Mouse (Mus musculus): ENCODE measurements around the gene Kdm4a.

Kdm4a gene

DNA sequence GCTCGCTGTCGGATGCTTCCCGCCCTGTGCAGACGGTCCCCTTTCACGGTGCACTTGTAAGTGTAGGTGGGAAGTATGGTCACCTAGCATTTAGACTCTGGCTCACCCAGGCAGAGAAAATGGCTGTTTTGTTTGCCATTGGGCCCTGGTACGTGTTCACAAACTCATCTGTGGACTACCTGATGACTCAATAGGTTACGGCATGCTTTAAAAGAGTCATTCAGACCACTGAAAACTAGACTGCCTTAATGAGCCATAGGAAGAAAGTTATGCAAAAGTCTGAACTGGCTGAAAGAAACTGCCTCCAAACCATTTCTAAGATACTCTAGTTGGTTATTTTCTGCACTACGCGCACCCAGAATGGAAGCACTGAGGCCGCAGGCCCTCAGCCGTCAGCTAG is 63.7 kb downstream of the Kdm4a start:
- no peak for DNase-seq (ENCODE audit: extremely low spot score)

DNA sequence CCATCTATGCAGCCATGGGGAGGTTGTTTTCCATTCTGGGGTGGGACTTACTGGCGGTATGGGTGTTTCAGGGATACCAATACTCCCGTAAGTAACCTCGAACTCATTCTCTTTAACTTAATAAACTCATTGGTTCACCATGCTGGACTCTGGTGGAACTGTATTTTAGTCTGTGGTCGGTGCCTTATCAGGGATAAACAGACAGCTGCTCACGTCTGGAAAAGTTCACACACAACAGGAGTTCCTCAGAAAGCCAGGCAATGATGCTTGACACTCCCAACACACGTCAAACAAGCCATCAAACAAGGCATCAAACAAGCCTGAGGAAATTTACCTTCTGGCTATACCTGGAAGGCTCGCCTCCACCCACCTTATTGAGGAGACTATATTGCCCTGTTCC is 64.7 kb downstream of the Kdm4a start:
- DNase-seq (ENCODE audit: extremely low spot score): no peak

DNA sequence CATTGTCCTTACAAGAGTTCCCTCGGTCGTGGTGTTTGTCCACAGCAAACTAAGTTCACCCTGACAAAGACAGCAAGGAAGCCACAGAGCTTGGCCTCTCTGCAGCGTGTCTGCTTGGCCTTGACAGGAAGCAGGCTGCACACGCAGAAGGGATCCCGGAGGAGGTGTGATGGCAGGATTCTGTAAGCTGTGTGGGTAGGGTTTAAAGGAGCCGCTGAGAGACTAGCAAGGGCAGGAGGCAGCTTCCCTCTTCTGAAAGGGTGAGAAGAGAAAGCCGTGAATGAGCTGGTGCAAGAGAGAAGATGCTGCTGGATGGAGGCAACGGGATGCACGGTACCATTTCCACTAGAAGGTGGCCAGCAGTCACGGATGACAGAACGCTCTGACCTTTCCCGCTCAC is 67.2 kb downstream of the Kdm4a start:
- no peak for DNase-seq (ENCODE audit: extremely low spot score)

DNA sequence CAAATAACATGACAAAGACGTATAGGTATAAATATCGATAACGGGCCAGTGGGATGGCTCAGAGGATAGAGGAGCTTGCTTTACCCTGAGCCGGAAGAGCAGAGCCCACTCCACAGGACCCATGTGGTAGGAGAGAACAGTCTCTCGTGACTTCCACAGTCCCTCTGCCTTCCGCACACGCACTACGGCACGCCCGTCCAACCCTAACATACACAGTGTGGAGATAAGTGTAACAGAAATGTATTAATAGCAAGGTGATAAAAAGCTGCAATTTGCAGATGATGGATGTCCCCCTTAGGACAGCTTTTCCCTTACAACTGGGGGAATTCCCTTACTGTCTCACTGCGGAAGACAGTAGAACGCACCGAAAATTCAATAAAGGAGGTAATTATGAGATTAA is 70.2 kb downstream of the Kdm4a start:
- no peak for DNase-seq (ENCODE audit: extremely low spot score)

DNA sequence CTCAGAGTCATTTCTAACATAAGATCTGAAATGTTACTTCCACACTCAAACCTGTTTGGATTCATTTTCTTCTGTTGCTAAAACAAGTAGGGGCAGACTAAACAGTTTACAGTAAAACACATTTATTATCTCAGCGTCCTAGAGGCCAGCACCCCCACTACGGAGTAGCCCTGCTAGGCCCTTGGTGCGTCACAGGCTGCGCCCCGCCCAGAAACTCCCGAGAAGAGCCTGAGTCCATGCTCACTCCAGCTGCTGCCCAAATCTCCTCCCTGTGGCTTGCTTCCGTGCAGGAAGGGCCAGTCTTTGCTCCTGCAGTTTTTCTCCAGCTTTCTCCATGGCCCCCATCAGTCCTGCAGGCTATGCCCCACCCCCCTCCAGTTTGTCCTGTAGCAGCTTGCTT is 71.1 kb downstream of the Kdm4a start:
- DNase-seq (ENCODE audit: extremely low spot score): no peak

DNA sequence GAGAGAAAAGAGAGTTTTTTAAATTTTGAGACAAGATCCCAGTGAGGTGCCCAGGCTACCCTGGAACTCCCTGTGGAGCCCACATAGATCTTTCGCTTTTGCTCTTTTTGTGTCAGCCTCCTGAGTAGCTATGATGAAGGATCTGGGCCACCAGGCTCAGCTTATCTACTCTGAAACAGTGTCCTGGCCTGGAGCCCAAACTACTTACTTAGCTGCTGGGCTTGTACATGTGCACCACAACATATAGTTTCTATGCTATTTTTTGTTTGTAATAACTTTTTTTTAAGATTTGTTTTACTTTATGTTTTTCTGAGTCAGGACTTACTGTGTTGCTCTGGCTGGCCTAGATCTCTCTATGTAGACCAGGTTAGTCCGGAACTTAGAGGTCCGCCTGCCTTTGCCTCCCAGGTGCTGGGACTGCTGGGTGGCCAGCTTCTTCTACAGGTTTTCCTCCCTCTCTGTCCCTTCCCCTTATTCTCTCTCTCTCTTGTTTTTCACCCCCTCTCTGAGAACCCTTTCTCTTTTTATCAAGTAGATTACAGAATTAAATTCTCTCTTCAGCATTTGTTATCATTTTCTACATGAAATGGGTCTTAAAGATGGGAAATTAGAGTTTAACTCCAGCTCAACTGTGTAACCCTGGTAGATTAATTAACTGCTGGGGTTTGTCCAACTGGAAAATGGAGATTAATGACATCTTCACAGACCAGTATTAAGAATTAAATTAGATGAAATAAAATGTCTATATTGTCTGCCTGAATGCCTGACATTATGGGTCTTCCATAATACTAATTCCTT is 74.4 kb downstream of the Kdm4a start:
- DNase-seq (ENCODE audit: extremely low spot score): no peak

DNA sequence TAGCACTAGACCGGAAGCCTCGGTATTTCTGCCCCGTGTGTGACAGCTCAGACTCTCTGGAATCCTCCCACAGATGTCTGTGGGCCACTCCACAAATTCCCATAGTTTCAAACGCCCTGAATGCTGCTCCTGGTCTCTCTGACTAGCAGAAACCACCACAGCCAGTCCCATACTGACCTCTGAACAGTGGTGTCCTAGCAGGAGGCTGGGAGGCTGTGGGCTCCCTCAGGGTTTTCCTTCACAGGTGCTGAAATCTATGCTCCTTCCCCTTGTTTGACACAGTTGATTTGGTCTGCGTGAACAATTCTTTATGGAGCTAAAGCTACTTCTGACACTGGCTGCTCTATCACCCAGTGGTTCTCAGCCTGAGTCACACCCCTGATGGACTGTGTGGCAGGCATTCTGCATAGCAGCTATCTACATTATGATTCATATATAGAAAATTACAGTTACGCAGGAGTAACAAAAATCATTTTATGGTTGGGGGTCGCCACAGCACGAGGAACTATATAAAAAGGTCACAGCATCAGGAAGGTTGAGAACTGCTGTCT is 76.5 kb downstream of the Kdm4a start:
- no peak for DNase-seq (ENCODE audit: extremely low spot score)

DNA sequence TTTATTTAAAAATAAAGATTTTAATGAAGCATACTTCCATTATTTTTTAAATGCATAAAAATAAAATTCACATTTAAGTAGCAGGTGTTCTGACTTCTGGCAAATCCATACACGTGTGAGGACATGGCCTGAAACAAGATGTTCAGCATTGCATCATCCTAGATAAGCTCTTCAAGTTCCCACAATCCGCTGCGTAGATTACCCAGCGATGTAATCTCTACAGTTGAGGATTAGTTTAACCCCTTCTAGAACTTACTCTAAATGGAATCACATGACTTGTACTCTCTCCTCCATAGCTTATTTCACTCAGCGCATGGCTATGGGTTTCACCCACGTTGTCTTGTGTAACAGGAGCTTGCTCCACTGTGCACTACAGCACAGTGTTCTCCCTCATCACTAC is 78.3 kb downstream of the Kdm4a start:
- DNase-seq (ENCODE audit: extremely low spot score): no peak

DNA sequence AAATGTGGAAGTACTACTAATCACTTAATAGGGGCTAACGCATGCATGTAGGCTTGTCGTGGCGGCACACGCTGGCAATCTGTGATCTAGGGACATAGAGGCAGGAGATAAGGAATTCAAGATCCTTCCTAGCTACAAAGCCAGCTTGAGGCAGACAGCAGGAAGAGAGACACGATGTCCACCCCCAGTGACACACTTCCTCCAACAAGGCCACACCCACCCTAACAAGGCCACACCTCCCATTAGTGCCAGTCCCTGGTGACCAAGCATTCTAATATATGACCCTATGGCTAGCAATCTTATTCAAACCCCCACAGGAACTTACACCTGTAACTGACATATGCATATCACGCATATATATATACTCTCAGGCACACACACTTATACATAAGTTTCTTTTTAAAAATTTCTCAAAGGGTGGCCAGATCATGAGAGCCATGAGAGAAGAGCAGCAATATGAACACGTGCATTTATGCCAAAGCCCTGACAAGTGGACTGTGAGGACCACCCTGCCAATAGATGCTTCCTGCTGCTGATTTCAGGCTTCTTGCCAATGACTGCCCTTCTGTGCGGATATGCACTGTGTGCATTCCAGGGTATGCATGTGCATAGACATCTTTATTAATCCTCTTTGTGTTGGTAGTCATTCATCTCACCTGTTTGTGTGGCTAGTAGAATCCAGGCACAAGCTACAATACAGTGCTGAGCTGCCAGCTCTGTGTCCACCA is 80.0 kb downstream of the Kdm4a start:
- no peak for DNase-seq (ENCODE audit: extremely low spot score)

DNA sequence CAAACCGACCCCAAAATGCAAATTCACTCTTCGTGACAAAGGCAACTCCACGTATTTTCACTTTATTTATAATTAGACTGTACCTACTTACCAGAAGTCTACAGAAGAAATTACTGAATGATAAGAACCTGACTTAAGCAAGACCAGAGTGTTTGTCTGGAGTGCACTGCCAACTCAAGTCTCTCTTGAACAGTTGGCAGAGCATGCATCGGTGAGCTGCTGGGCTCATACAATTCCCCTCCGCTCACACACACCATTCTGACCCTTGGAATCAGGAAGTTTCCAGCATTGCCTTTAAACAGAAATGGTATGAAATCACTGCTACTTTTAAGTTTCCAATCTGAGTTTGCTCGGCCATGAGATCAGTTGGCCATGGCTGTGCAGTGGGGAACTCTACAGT is 81.3 kb downstream of the Kdm4a start:
- no peak for DNase-seq (ENCODE audit: extremely low spot score)

DNA sequence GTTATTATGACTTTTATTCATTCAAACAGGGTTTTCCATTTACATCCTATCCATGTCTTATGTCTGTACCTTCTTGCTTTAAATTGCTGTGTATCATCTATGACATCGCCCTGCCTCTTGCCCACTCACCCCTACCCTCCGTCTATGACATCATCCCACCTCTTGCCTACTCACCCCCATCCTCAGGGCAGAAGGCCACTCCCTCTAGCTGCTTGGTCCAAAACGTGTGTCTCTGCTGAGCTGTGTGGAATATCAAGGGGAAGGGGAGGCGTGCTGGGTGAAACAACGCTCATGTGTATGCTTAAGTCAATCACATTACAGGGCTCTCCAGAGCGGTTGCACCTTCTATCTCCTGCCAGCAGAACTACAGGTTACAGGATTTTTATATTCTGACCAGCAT is 83.8 kb downstream of the Kdm4a start:
- no peak for DNase-seq (ENCODE audit: extremely low spot score)

DNA sequence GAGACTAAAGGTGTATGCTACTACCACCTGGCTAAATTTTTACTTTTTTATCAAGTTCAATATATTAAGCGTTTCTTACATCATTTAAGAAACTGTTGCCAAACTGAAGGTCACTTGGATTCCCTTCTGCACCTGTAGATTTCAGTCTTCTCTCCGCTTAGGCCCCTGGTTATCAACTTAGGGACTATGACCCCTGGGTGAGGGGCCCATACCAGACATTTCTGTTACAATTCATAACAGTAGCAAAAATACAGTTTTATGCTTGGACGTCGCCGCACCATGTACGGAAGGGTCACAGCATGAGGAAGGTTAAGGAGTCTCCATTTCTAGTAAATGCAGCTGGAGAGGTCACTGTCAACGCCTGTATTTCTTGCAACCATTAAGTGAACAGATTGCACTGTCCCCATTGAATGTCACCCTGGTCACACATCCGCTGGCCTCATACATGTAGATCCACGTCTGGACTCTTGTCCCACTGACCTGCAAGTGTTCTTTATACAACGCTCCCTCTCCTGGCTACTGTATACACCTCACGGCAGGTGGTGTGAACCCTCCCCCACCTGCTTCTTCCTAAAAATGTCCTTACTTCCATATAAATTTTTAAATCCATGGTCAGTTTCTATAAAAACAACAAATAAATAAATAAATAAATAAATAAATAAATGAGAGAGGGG is 86.9 kb downstream of the Kdm4a start:
- DNase-seq (ENCODE audit: extremely low spot score): no peak

DNA sequence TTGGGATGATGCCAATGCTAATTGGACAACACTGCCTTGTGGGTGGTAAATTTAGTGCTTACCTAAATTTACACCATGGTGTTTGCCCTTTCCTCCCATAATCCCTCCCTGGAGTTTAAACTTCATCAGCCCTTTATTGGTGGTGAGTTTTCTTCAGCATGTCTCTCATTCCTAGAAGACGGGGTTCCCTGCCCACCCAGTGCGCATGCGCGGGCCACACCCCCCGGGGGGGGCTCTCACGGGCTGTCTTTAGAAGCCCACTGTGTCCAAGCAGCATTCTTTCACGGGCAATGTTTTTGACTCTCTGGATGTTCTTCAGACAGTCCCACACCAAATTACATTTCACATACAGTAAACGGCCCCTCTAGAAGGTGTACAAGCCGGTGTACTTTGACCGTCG is 89.4 kb downstream of the Kdm4a start:
- no peak for DNase-seq (ENCODE audit: extremely low spot score)

DNA sequence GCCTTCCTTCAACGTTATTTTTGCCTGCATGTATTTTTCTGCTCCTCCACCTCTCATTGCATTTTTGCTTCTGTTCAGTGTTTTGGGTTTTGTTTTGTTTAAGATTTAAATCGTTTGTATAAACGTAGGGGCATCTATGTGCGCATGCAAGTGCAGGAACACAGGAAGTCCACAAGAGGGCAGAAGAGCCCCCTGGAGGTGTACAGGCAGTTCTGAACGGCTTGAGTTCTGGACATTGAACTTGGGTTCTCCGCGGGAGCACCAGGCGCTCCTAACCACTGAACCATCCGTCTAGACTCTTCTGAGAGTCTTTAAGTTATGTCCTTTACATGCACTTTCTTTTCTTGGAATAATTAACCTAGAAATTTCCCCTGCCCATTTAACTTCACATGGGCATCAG is 89.9 kb downstream of the Kdm4a start:
- DNase-seq (ENCODE audit: extremely low spot score): peak; percentile 34

DNA sequence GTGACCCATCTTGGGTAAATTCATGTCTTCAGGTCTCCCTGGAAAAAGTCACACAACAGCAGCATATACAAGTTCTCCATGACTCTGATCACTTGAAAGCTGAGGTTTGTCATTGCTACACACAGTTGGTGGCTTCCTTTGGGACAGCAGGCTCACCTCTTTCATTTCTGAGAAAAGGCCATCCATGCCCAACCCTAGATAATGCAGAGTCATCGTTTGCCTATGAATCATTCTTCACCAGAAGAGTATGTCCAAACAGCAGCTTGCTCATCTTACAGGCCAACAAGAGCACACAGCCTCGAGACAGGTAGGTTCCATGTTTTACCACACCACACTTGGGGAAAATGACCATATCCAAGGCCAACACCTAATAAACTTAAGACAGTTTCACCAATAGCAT is 91.1 kb downstream of the Kdm4a start:
- no peak for DNase-seq (ENCODE audit: extremely low spot score)
